Mouse (Mus musculus) left cerebral cortex, adult 8-10 months (tissue): ENCODE measurements around the gene Fsd2. TPM values are rescaled to one million over a fixed set of nuclear protein-coding genes. Genes with fewer than 3 reads are reported as not detected.

Source experiments
- DNase-seq, 2 experiments: peaks; one replicate each; pipeline ENCODE4 v3.0.0; 2022; ENCODE audit warnings: low spot score in 2 of 2
- total RNA-seq, 4 experiments: library from RNA; stranded (reverse); gene quantifications; 2 replicates each; pipeline ENCODE4 v1.2.4; 2022

The Fsd2 gene
- total RNA-seq, 4 experiments from 2014 or later = 0.19 to 0.57 (median 0.26) TPM

DNA sequence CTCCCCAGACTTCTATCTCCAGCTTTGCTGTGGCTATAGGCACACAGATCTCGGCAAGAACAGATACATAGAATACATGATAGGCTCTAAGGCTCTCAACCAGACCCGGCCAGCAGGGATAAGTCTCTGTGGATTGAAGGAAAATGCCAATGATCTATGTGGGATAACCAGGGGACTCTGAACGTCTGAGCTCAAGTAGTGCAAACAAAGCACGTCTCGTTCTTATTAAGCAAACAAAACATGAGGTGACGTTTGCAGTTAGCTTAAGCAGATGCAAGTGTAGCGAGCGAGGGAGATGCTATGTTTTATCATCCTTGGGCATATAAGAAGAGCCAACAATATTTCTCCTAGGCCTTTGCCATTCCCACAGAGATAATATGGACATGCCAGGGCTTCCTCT, 23.8 kb downstream of the Fsd2 start:
- no peak for DNase-seq

DNA sequence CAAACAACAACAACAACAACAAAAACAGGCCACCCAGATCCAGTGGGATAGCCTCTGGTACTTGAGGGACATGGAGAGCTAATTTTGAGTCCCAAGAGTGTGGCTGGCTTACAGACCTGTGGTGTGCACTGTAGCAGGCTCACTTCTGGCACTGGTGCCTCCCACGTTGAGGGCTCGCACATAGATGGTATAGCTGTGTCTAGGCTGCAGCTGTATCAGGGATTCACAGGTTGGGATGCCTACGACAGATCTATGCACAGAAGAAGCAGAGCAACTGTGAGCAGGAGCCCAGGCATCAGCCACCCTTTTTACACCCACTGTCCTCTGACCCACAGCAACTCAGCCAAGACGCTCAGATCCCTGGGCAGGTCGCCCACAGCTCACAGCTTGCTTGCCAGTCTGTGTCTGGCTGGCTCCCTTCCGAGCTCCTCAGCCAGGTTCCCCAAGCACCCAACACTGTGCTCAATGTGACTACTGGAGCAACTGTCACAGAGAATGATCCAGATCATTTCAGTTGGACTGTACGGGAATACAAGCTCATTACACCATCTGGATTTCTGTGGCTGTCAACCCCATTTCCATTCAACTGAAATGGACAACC, 24.7 kb downstream of the Fsd2 start:
- DNase-seq = peak in 1 of 2 experiments; percentile 80

DNA sequence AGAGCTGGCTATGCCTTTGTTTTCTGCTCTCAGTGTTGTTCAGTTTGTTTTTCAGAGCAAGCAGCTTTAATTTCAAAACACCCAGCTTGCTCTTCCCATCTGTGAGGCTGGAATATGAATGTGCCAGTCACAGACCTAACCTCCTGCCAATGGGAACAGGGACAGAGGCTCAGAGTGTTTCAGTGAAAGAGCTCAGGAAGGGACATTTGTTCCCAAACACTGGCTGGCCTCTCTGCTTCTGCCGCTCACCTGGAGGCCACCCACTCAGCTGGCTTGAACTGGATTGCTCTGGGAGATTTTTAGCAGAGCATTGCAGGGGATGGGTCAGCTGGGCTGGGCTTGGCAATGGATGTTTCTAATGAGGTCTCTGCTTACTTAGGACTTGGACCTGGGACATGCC, 25.7 kb downstream of the Fsd2 start:
- no peak for DNase-seq

DNA sequence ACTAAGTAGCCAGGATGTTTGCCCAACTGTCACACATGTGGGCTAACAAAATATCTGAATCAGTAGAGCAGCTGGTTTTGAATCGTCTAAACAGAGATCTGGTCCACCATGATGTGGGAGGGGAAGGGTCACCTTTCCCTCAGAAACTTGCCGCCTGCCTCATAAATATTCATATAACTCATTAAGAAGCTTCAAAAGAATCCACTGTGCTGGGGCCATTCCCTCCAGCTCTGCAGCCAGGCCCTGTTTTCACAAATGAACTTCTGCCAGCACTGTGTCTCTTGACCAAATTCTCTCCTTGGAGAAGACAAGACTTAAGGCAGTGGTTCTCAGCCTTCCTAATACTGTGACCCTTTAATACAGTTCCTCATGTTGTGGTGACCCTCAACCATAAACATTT, 27.2 kb downstream of the Fsd2 start:
- DNase-seq = peak in 1 of 2 experiments; percentile 18

DNA sequence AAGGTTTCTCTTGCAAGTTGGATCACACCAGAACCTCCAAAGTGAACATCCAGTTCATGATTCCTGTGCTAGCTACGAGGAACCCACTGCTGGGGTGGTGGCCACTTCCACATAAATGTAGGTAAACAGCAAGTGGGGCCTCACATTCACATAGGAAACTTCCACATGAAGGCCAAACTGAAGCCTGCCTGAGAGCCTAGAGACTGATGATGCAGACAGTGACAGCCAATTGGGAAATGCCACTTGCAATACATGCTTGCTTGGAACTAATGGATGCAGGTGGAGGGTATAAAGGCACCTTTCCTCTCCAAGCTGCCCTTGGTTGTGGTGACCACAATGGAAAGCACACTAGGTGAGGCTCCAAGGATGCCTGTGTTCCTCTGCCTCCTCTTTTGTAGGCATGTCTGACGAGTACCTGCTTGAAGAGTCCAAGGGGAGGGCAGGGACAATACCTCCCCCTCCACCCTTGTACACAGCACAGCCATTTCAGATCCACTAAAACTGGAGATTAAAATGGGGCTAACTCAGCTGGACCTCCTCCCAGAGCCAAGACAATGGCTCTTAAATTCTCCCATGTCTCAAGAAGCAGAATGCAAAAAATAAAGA, 28.6 kb downstream of the Fsd2 start:
- DNase-seq = no peak

DNA sequence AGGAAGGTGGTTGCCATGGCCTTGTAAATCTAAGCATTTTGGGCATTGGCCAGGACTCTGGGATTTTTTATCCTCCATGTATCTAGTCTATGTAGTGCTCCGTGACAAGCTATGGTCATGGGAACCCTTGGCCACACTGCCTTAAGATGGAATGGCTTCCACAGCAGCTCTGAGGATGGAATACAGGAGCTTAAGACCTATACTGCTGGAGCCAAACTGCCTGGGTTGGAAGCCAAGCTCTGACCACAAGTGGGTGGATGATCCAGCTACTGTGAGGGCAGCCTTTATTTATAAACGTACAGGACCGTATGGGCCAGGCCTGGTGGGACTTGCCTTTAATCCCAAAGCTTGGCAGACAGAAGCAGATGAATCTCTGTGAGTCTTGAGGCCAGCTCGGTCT, 30.3 kb downstream of the Fsd2 start:
- DNase-seq = no peak

DNA sequence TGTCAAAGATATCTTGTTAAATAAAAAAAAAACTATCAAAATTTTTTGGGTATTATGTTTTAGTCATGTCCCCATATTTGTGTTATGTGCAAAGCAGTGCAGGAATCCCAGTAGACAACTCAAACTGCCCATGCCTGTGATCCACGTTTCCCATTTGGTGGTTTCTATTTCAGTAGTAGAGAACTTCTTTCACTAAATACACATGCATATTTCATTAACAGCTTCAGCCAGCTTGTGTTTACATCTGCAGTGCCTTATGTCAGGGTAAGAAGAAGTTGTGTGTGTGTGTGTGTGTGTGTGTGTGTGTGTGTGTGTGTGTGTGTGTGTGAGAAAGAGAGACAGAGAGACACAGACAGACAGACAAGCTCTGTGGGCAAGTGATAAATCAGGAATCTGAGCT, 35.3 kb downstream of the Fsd2 start:
- DNase-seq = no peak

DNA sequence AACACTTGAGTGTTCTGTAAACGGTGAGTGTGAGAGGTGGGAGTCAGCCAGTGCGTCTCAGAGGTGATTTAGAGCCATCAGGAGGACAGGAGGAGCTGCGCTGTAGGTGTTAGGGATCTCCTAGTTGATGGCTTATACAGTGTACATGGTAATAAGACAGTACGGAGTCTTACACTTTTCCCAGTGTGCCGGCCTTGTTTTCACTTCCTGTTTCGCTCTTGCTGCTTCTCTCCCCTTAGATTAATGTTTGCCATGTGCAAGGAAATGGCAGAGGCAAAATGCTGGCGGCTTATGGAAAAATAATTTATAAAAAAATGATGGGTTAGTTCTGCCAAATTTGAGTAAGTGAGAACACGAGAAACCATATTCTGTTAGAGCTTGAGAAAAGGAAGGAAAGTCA, 37.8 kb downstream of the Fsd2 start:
- no peak for DNase-seq

DNA sequence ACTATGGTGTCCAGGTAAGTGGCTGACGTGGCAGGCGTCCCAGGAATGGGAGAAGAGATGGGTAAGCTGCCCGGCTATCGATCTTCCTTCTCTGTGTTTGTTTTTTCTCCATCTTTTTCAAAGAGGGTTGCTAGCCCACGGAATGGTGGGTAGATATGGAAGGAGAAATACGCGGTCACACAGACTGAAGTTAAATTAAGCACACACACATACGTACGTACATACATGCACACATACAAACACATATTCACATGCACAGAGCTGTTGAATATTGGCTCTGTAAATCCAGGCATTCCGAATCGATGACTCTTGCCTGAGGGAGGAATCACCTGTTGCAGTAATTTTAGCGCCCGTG, 43.1 kb downstream of the Fsd2 start:
- DNase-seq = no peak

DNA sequence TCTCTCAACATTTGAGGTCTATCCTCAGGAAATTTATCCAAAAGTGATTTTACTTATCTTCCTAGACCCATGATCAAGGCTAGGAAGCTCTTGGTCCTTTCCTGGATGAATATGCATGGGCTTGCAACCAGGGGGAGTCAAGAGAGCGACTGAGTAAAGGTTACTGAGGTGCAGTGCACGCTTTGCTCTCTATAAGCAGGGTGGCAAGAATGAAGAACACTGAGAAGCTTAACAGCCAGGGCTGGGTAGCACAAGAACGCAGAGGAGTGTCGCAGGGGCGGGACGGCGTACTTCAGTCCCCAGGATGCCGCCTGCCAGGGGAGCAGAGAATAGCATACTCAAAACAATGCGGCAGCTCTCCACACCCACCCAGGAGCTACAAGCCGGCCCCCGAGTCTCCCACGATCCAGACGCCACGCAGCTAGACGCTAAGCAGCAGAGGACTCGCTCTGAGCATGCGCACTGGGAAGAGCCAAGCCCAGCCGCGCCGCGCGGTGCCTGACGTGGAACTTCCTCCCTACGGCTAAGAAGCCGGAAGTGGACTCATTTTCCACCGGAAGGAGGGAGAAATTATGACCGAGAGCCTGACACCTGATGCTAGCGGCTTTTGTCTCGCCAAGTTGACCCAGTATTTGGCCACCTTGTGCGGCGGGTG, 43.6 kb downstream of the Fsd2 start:
- DNase-seq = peak; percentile 67 to 89

DNA sequence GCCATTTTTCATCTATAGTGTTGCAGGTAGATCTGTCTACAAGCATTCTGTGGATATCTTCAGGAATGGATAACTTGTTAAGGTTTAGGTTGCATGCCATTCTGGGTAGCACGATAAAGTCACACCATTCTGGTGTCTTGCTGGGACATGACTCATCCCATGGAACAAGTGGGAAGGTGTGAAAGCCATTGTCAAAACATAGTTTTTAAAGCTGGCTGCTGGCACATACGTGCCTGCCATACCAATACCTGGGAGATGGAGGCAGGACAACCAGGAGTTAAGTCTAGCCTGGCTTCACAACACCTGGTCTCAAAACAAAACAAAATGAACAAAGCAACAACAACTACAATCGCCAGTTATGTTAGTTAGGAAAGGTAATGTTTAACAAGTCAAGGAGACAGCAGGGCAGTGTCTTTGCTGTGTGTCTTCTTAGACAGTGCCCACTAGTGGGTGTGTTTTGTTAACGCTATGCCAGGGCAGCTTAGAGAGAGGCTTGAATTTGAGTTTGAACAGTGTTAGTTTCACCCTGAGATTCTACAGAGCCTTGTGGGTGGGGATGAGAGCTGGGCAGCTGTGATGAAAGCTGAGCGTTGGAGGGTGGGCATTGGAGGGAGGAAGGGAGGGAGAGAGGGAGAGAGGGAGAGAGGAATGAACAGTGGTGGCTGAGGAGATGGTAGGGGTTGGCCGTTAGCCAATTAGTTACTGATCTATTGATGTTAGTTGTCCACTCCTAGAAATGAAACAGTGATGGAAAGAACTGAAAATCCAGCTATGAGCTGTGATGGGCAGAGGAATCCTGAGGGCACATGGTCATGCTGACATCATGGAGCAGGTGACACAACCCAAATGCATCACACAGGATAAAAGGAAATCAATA, 50.4 kb downstream of the Fsd2 start:
- peak in 1 of 2 experiments; percentile 43 for DNase-seq

DNA sequence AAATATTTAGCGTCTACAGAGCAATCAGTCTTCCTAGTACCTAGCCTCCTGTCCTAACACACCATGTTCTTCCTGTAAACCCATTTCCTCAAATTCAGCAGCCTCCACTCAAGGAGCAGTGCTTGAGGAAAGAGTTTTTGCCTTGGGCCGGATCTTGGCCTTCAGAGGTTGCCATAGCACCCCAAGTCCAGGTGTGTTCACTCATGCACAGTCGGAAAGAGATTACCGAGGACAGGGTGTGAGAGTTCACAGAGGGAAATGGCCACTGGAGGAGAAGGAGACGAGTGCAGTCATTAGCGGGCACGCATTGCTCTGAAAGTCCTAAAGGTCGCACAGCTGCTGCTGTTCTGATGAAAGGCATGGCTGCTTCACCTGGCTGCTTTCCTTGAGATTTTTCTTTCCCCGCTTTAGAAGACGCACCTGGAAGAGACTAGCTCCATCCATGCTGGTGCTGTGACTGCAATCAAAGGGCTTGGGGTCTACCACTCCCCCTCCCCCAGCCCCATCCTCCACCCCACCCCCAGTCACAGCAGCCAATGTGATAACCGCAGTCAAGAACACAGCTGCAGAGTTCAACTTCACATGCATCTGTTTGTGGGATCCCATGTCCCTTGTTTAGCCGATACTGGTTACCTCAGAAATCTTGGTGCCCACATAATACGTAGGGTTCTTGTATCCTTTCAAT, 51.7 kb downstream of the Fsd2 start:
- DNase-seq = no peak

DNA sequence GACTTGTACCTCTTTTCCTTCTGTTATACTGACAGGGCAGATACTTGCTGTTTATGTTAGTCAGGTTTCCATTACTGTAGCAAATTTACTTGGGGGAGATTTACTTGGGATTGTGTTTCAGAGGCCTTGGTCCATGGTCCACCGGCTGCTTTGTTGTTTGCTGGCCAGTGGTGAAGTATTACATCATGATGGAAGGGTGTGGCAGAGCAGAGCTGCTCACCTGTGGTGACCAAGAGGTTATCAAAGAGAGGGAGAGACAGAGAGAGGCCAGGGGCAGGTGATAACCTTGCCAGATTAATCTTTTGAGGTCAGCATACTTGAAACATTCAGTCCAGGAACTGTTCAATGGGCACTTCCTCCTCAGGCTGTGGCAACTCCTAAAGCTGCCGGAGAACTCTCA, 65.7 kb downstream of the Fsd2 start:
- no peak for DNase-seq

DNA sequence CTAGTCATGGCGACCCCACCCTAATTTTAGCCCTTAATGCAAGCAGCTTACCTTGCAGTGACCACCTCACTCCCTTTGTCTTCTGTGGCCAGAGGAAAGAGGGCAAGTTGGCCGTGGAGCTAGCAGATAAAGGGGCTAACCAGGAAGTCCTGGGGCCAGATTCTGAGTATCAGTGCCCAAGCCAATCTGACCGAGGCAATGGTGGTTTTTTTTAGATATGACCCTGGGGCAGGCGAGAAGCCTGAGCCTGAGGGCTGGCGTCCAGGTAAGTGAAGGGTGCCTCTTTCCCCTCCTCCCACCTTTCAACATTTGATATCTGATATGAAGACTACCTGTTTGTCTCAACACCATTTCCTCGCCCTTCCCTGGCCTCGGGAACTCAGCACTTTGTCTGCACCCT, 68.6 kb downstream of the Fsd2 start, which contains the start of gene BC048679:
BC048679 (minus strand) TSS at position 101 of the 400 bp plus-strand sequence.
- DNase-seq = no peak

DNA sequence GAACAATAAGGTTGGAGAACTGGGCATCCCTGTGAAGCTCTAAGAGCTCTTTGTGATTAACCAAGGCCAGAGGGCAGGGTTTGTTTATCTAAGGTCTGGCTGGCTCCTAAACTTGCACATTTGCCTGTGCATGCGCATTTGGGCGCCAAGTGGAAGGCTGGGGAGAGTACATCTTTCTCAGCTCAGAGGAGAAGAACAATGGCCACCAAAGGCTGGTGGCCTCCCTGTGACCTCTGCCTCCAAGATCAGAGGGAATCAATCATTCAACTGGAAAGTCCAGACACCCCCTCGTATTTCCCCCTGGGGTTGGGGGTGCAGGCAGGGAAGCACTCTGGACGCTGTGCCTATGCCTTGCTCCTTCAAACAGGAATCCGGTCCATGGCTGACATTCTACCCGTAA, 69.6 kb downstream of the Fsd2 start:
- no peak for DNase-seq

DNA sequence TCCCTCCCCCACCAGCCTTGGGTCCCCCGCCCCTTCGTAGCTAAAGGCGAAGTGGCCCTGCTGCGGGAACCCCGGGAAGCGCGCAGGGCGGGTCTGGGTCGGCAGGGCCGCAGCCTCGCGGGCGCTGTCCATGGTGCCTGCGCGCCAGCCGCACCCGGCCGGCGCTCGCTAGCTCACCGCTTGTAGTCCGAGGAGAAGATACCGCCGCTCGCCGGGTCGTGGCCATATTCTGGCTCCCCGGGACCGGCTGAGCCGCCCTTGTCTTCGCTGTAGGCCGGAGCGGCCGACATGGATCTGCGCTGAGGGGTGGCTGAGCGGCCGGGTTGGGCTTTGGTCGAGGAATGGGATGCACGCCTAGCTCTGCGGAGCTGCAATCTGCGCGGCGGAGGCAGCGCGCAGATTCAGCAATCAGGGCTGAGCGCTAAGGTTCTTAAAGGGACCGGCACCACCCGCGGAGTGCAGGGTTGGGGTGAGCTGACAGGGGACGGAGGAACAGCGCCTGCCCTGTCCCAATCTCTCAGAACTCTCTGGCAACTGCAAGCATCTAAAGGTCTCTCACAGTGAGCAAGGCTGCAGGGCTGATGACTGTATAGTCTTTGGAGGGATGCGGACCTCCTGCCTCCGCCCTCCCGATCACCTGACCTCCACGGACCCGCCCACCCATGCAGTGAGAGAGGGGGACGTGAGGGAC, 73.3 kb downstream of the Fsd2 start, which contains the start of gene Ap3b2:
Ap3b2 (minus strand) TSS at position 595 of the 691 bp plus-strand sequence.
- peak; percentile 66 to 78 for DNase-seq

DNA sequence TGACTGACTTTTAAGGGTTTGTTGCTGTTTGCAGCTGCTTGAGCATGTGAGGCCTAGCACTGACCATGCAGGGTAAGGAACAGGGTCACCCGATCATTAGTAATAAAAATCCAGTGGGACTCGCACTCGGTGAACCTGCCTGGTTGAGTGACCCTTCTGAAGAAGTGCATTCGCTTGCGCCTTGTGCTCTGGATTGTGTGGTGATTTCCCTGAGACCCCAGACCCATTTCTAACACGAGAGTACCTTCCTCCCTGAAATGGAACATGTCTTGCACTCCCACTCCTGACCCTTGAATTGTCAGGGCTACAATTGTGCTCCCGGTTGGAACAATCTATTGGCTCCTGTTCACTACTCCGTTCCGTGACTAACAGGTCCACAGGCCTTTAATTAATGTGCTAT, 74.1 kb downstream of the Fsd2 start:
- no peak for DNase-seq

DNA sequence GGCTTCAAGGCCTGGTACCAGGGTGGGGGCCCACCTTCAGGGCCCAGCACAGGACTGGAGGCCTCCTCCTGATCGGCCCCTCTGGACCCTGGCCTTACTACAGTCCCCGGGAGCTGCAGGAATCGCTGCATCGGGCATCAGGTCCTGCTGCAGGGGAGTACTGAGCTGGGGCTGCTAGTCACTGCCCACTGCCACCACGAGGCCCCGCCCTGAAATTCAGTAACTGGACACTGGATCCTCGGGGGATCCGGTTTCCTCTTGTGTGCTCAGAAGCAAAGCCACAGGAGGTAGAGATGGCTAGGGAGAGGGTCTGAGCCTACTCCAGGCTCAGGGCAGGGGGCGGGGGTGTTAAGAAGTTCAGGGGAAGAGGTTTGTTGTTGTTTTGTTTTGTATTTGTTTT, 77.1 kb downstream of the Fsd2 start:
- DNase-seq = no peak
